13 mouse cellular contexts compared by ENCODE assay signal in genomic region chr6:32482469-32482868, GRCm38 (mm10).
"Had no signal": no experiment of that assay in that cellular context is flagged by ENCODE, and none has a peak within 500 bp of the region (broad histone marks: within the 10 kb centered on the region; RNA-seq: fewer than 3 reads in every experiment).

No protein-coding gene starts in this region.

- H3K9me3 ChIP-seq: kidney, embryonic 15.5 days; liver, embryonic 15.5 days had no signal

- DNase-seq: kidney, postnatal 25 days; layer of hippocampus, postnatal 36 days; left cerebral cortex, postnatal 4 days; lung, adult 2 months; lung, postnatal 36 days; midbrain, embryonic 14.5 days; right cerebral cortex, postnatal 25 days; thymus, postnatal 36 days had no signal

- H3K9ac ChIP-seq: kidney, embryonic 15.5 days; liver, embryonic 15.5 days had no signal

- H3K27ac ChIP-seq: kidney, embryonic 15.5 days; liver, embryonic 15.5 days had no signal

- H3K36me3 ChIP-seq: kidney, embryonic 15.5 days; liver, embryonic 15.5 days had no signal

- H3K4me2 ChIP-seq: kidney, embryonic 15.5 days; liver, embryonic 11.5 days; liver, embryonic 15.5 days had no signal

- ATAC-seq: lung, postnatal 0 days had no signal

- H3K4me3 ChIP-seq: kidney, embryonic 15.5 days; liver, embryonic 15.5 days; myocyte had no signal

- H3K27me3 ChIP-seq: kidney, embryonic 15.5 days; liver, embryonic 15.5 days had no signal
